Mouse (Mus musculus): Measurements from ENCODE around the gene Apob. TPM values are rescaled to one million over a fixed set of nuclear protein-coding genes. Genes with fewer than 3 reads are reported as not detected.
"Not testable (repeated sequence)": the region's sequence is repeated elsewhere in the genome, so short reads cannot be mapped to it uniquely, and the experiment has no call there.

Apob gene
- polyA plus RNA-seq, 1 experiment from 2014 or later: 0.03 TPM

- Histone ChIP-seq H3K27ac (replicated peaks) (no peak overlapping the region), H3K4me2 (replicated peaks) (peak overlapping the region; percentile 31), H3K9ac (replicated peaks) (no peak overlapping the region), H3K27me3 (0 out of 2 replicates have a peak, but pooled peaks cover 5% of the 10 kb centered on the region), H3K4me3 (no peak overlapping the region), H3K36me3 (no peaks in the 10 kb centered on the region), H3K4me1 (no peaks in the 10 kb centered on the region), H3K9me3 (no peaks in the 10 kb centered on the region)
- ATAC-seq (ENCODE audit: low FRiP score, low read depth): peak; percentile 87
- 33% methylated on average over 13 of the region's 13 CpGs for WGBS
These were observed 889 bp downstream of the Apob start for GRCm38 (mm10) chr12:7978190-7978884.

- H3K4me2 ChIP-seq (replicated peaks): no peak overlapping the region
- no peaks in the 10 kb centered on the region for H3K9me3 ChIP-seq
- no peak for ATAC-seq (ENCODE audit: low FRiP score, low read depth)
- H3K27me3 ChIP-seq: no peaks in the 10 kb centered on the region
- no peak overlapping the region for H3K27ac ChIP-seq (replicated peaks)
- no peaks in the 10 kb centered on the region for H3K4me1 ChIP-seq
- H3K36me3 ChIP-seq: no peaks in the 10 kb centered on the region
- H3K9ac ChIP-seq (replicated peaks): no peak overlapping the region
- H3K4me3 ChIP-seq: no peak overlapping the region
- 92% methylated on average over 1 of the region's 1 CpGs for WGBS
These were observed 7.0 kb downstream of the Apob start for GRCm38 (mm10) chr12:7984411-7984810.

- no peaks in the 10 kb centered on the region for H3K9me3 ChIP-seq
- H3K9ac ChIP-seq (replicated peaks): no peak overlapping the region
- ATAC-seq (ENCODE audit: low FRiP score, low read depth): 0 out of 2 replicates have a peak, but pooled peaks have one; percentile 47
- H3K27ac ChIP-seq (replicated peaks): no peak overlapping the region
- 10% methylated on average over 3 of the region's 3 CpGs for WGBS
- H3K4me2 ChIP-seq (replicated peaks): no peak overlapping the region
- no peaks in the 10 kb centered on the region for H3K36me3 ChIP-seq
- no peaks in the 10 kb centered on the region for H3K27me3 ChIP-seq
- H3K4me1 ChIP-seq: no peaks in the 10 kb centered on the region
- no peak overlapping the region for H3K4me3 ChIP-seq
These were observed 13.4 kb downstream of the Apob start for GRCm38 (mm10) chr12:7990804-7991203.

- H3K36me3 ChIP-seq: no peaks in the 10 kb centered on the region
- H3K4me3 ChIP-seq: no peak overlapping the region
- no peaks in the 10 kb centered on the region for H3K27me3 ChIP-seq
- H3K4me1 ChIP-seq: no peaks in the 10 kb centered on the region
- no peaks in the 10 kb centered on the region for H3K9me3 ChIP-seq
- no peak overlapping the region for H3K27ac ChIP-seq (replicated peaks)
- WGBS: 55% methylated on average over 1 of the region's 1 CpGs
- no peak overlapping the region for H3K9ac ChIP-seq (replicated peaks)
- no peak overlapping the region for H3K4me2 ChIP-seq (replicated peaks)
- ATAC-seq (ENCODE audit: low FRiP score, low read depth): no peak
These were observed 14.1 kb downstream of the Apob start for GRCm38 (mm10) chr12:7991570-7991969.

GRCm38 (mm10) chr12:8020931-8021330 is 43.5 kb downstream of the Apob start:
- no peaks in the 10 kb centered on the region for H3K9me3 ChIP-seq
- no peaks in the 10 kb centered on the region for H3K36me3 ChIP-seq
- WGBS: 94% methylated on average over 1 of the region's 1 CpGs
- H3K9ac ChIP-seq (replicated peaks): no peak overlapping the region
- no peak for ATAC-seq (ENCODE audit: low FRiP score, low read depth)
- H3K27me3 ChIP-seq: peaks cover 3% of the 10 kb centered on the region
- no peaks in the 10 kb centered on the region for H3K4me1 ChIP-seq
- no peak overlapping the region for H3K27ac ChIP-seq (replicated peaks)
- H3K4me2 ChIP-seq (replicated peaks): no peak overlapping the region
- no peak overlapping the region for H3K4me3 ChIP-seq

GRCm38 (mm10) chr12:8029520-8029919 is 52.1 kb downstream of the Apob start:
- peaks cover 58% of the 10 kb centered on the region for H3K27me3 ChIP-seq
- ATAC-seq (ENCODE audit: low FRiP score, low read depth): no peak
- no peak overlapping the region for H3K27ac ChIP-seq (replicated peaks)
- no peak overlapping the region for H3K9ac ChIP-seq (replicated peaks)
- no peaks in the 10 kb centered on the region for H3K9me3 ChIP-seq
- H3K4me1 ChIP-seq: peaks cover 11% of the 10 kb centered on the region
- no peak overlapping the region for H3K4me3 ChIP-seq
- 90% methylated on average over 7 of the region's 7 CpGs for WGBS
- H3K36me3 ChIP-seq: no peaks in the 10 kb centered on the region
- H3K4me2 ChIP-seq (replicated peaks): no peak overlapping the region

- H3K36me3 ChIP-seq: no peaks in the 10 kb centered on the region
- no peaks in the 10 kb centered on the region for H3K9me3 ChIP-seq
- no peak overlapping the region for H3K4me2 ChIP-seq (replicated peaks)
- WGBS: 63% methylated on average over 2 of the region's 2 CpGs
- no peak overlapping the region for H3K4me3 ChIP-seq
- H3K9ac ChIP-seq (replicated peaks): no peak overlapping the region
- peaks cover 63% of the 10 kb centered on the region for H3K27me3 ChIP-seq
- no peak overlapping the region for H3K27ac ChIP-seq (replicated peaks)
- no peak for ATAC-seq (ENCODE audit: low FRiP score, low read depth)
- peaks cover 11% of the 10 kb centered on the region for H3K4me1 ChIP-seq
These were observed 52.6 kb downstream of the Apob start for GRCm38 (mm10) chr12:8030057-8030456.

- H3K9me3 ChIP-seq; H3K9ac ChIP-seq (replicated peaks); H3K36me3 ChIP-seq; H3K27ac ChIP-seq (replicated peaks); H3K4me2 ChIP-seq (replicated peaks); H3K4me3 ChIP-seq; ATAC-seq (ENCODE audit: low FRiP score, low read depth): not testable (repeated sequence)
- WGBS: 89% methylated on average over 1 of the region's 1 CpGs
- Histone ChIP-seq H3K27me3 (peaks cover 74% of the 10 kb centered on the region), H3K4me1 (peaks cover 11% of the 10 kb centered on the region)
These were observed 53.7 kb downstream of the Apob start for GRCm38 (mm10) chr12:8031169-8031568.

GRCm38 (mm10) chr12:8031595-8032358 is 54.3 kb downstream of the Apob start:
- peak; percentile 88 for ATAC-seq (ENCODE audit: low FRiP score, low read depth)
- WGBS: 11% methylated on average over 14 of the region's 14 CpGs
- peaks cover 81% of the 10 kb centered on the region for H3K27me3 ChIP-seq

GRCm38 (mm10) chr12:8032359-8032755 is 54.9 kb downstream of the Apob start:
- Histone ChIP-seq H3K4me1 (peaks cover 11% of the 10 kb centered on the region), H3K27me3 (peaks cover 81% of the 10 kb centered on the region), H3K36me3 (no peaks in the 10 kb centered on the region), H3K9ac (replicated peaks) (no peak overlapping the region), H3K4me3 (no peak overlapping the region), H3K9me3 (no peaks in the 10 kb centered on the region), H3K27ac (replicated peaks) (no peak overlapping the region), H3K4me2 (replicated peaks) (peak overlapping the region; percentile 13; the same call in 1 of the 2 replicates)
- ATAC-seq (ENCODE audit: low FRiP score, low read depth): peak; percentile 64; the same call in 1 of the 2 replicates
- 16% methylated on average over 4 of the region's 4 CpGs for WGBS

More at GRCm38 (mm10) chr12:8031595-8032358, 54.3 kb downstream of the Apob start:
- no peak overlapping the region for H3K4me3 ChIP-seq
- no peaks in the 10 kb centered on the region for H3K9me3 ChIP-seq
- H3K9ac ChIP-seq (replicated peaks): no peak overlapping the region
- H3K4me2 ChIP-seq (replicated peaks): peak overlapping the region; percentile 13; the same call in 1 of the 2 replicates
- no peak overlapping the region for H3K27ac ChIP-seq (replicated peaks)
- peaks cover 11% of the 10 kb centered on the region for H3K4me1 ChIP-seq
- H3K36me3 ChIP-seq: no peaks in the 10 kb centered on the region

- WGBS: 84% methylated on average over 3 of the region's 3 CpGs
- H3K9ac ChIP-seq (replicated peaks): no peak overlapping the region
- H3K27ac ChIP-seq (replicated peaks): no peak overlapping the region
- no peak for ATAC-seq (ENCODE audit: low FRiP score, low read depth)
- no peaks in the 10 kb centered on the region for H3K36me3 ChIP-seq
- no peaks in the 10 kb centered on the region for H3K9me3 ChIP-seq
- H3K4me2 ChIP-seq (replicated peaks): no peak overlapping the region
- H3K27me3 ChIP-seq: peaks cover 46% of the 10 kb centered on the region
- no peaks in the 10 kb centered on the region for H3K4me1 ChIP-seq
- no peak overlapping the region for H3K4me3 ChIP-seq
These were observed 60.8 kb downstream of the Apob start for GRCm38 (mm10) chr12:8038081-8038730.
